Mouse (Mus musculus) lung, adult 2 months (tissue): ENCODE data around the gene Ttc38.

Source experiments
- CTCF ChIP-seq: fragments of 200-500 bp; IDR thresholded peaks from 2 replicates; pipeline ENCODE4 v1.5.1; 2011; ENCODE audit warnings: mild to moderate bottlenecking, low read length, control low read depth; ENCODE audit not compliant: insufficient read depth
- POLR2A ChIP-seq: fragments of 200-500 bp; IDR thresholded peaks from 2 replicates; pipeline ENCODE4 v1.6.1; 2011; ENCODE audit warnings: low read depth, mild to moderate bottlenecking, control low read depth, low read length, borderline replicate concordance; ENCODE audit errors: extremely low read depth

DNA sequence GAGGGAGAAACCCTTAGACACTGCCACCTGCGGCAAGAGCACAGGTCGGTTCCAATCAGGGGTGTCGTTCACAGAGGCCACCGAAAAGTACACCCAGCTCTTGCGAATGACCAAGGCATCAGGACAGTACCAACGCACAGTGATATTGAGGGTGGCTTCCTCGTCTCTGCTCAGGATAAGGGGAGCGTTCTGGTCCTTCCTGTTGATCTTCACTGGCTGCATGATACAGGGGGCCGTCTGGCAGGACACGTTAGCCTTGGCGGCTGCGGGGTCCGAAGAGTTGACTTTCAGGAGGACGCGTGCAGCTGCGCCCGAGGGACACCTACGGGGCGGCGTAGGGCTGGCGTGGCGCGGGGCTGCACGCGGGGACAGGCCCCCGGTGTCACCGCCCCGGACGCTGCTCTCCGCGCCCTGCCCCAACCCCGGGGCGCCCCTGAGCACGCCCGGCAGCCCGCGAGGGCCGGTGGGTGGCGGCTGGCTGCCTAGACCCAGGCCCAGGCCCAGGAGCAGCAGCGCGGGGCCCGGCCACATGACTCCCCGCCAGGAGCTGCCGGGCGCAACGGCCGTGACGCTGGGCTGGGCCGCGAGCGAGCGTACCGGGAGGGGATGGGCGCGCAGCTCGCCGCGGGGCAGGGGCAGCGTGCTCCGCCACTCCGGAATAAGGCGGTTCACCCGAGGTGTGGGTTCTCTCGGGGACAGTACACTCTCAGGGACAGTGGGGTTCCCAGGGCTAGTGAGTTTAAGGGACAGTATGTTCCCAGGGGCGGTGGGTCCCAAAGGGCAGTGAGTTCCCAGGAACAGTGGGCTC is 10.7 kb upstream of the Ttc38 start, which contains the start of gene Pkdrej:
- no peak for TF ChIP-seq POLR2A
- TF ChIP-seq CTCF, result no peak
